Mouse (Mus musculus) lung, postnatal 36 days (tissue): ENCODE measurements at regions not wholly inside any gene's neighbourhood (a gene's known extent, or its start where the extent isn't known, plus 50 kb on each side); places are given as distances from the start of the nearest gene placed in this dataset.
"Not testable (repeated sequence)": the region's sequence is repeated elsewhere in the genome, so short reads cannot be mapped to it uniquely, and the experiment has no call there.

Source experiments
- DNase-seq: peaks from one replicate; pipeline ENCODE4 v3.0.0; 2022; ENCODE audit warnings: mixed read lengths

GRCm38 (mm10) chr7:39728930-39729329 lies 211.4 kb downstream of the Zfp619 start:
- no peak for DNase-seq

DNA sequence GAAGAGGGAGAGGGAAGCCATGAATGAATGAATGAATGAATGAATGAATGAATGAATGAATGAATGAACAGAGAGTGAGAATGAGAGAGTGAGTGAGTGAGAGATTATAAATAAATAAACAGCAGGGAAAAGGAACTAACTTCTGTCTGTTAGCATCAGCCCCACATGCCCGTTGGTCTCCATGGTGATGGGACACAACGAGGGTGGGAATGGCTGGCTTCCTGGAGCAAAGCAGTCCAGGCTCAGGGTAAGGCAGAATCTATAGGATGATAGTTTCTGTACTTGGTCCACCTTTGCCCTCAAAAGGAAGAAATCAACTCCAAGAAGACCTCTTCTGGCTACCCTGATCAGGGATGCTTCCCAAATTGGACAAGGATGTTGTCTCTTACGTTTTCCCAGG lies 212.2 kb downstream of the Zfp619 start:
- no peak for DNase-seq

GRCm38 (mm10) chr7:39732790-39733189 lies 215.2 kb downstream of the Zfp619 start:
- no peak for DNase-seq

GRCm38 (mm10) chr7:39748395-39748794 lies 230.8 kb downstream of the Zfp619 start:
- DNase-seq = not testable (repeated sequence)

DNA sequence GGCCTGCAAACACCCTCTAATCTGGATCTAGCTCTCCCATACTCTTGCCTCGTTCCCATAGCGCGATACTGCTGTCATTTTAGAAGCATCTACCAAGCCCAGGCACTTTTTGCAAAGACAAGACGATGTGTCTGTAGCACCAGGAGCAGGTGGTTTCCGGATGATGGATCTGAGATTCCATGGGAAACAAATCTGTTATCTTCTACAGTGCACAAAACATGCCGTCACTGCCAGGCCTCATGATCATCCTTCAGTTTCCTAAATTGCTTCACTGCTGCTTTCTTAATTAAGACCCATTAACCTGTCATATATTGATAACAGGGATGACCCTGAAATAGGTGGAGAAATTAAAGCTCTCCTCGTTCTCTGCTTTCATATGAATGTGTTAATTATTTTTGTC lies 232.9 kb downstream of the Zfp619 start:
- DNase-seq = no peak

GRCm38 (mm10) chr7:39764366-39764765 lies 246.8 kb downstream of the Zfp619 start:
- DNase-seq = no peak

DNA sequence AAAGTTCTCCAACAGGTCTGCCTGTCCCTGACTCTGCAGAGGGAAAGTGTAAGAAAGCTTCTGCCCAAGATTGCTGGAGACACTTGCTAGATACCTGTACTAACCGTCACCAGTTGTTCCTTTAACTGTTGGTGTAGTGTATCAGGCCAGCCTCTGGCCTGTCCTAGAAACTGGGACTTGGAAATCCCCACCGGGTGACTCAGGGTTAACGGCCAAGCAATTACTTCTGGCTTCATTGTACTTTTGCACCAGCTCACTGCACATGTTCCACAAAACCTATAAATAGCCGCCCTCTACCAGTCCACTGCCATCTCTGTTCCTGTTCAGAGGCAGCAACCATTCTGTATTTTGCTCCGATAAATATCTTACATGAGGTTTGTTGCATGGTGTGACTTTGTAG lies 247.5 kb downstream of the Zfp619 start:
- DNase-seq = no peak

DNA sequence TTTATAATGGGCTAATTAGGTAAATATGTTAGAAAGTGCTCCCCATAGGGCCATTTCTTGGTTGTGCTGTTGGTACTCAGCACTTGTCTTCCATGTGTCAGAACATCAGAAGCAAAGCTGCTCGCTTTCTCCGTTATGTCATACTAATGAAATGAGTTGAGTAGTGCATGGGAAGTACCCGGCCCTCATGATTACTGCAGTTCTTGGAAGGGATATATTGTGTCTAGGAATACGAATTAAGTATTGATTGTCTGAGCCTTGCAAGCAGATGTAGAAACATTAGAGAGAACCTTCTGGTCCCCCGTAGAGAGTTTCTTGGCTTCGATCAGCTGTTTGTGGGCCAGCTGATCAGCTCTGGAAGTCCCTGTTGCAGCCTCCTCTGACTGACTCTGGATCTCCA lies 255.7 kb downstream of the Zfp619 start:
- no peak for DNase-seq

DNA sequence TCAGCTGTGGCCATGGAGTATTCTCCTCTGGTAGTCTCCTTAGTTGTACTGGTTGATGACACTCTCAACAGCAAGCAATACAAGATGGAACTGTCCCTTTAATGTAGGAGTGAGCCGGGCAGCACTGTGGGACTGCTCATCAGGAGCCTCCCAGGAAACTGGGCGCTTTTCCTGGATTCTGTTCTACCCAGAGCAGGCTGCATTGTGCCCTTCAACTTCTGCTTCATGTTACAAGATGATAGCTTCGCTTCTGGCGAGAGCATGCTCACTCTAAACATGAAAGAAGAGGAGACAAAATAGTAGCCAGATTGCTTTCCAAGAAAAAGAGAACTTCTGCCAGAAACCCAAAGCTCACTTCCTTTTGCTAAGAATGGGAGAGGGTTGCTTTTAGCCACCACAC lies 271.8 kb downstream of the Zfp619 start:
- no peak for DNase-seq

DNA sequence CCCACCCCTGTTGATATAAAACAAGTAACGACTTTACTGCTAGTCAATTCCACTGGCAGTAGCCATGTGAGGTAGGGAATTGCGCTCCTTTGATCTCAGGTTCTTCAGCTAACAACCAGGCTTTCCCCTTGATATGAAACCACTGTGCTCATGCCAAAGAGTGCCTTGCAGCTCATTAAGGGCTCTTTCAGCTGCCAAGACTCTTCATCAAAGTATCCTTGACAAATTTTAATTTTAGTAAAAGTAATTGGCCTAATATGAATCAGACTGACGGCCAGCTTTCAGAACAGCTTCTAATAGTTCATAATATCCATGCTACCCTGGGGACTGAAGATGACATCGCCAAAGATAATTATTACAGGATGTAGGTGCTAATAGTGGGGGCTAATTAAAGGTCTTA lies 272.3 kb downstream of the Zfp619 start:
- DNase-seq = no peak

DNA sequence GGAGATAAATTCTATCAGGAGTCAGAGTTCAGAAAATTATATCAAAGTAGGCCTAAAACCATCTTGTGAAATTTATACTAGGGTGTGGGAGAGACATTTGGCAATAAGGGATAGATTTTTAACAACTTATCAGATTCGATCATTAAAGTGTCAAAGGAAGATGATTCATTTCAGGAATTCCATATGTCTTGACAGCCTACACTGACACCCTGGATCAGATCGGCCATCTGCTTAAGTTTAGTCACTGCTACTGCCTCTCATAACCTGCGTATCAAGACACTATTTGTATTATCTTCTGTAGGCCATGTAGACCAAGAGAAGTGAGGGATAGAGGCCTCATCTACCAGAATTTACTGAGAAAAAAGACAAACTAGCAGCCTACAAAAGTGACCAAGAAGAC lies 277.2 kb downstream of the Zfp619 start:
- no peak for DNase-seq

DNA sequence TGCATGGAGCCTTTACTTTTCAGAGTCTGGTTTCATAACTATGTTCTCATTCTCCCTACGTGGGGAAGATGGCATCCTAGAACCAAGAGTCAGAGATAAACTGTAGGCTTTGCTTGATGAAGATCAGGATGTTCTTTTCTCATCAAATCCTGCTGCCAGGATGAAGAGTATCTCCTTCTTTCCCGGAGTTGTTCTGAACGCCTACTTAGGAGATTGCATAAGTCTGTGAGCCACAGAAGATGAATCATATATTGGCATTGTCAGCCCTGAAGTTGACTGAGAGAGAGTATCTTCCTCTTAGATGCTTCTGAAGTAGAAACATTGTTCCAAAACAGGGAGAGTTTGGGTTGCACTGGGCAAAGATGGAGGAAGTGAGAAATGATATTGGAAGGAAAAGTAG lies 286.7 kb downstream of the Zfp619 start:
- no peak for DNase-seq

DNA sequence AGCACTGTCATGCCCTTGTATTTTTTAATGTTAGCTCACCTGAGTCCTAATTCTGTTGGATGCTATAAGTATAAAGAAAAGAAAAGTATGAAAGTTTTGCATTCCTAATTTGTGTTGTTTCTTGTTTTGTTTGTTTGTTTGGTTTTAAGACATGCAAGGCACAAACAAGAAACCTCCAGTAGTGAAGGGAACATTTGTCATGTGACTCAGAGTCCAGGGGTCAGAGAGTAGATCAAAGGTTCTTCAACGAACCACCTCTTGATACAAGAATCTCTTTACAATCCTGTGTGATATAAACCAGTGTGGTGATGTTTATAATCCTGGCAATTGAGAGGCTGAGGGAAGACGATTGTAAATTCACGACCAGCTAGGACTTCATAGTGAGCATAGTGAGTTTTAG lies 300.5 kb downstream of the Zfp619 start:
- DNase-seq = no peak

DNA sequence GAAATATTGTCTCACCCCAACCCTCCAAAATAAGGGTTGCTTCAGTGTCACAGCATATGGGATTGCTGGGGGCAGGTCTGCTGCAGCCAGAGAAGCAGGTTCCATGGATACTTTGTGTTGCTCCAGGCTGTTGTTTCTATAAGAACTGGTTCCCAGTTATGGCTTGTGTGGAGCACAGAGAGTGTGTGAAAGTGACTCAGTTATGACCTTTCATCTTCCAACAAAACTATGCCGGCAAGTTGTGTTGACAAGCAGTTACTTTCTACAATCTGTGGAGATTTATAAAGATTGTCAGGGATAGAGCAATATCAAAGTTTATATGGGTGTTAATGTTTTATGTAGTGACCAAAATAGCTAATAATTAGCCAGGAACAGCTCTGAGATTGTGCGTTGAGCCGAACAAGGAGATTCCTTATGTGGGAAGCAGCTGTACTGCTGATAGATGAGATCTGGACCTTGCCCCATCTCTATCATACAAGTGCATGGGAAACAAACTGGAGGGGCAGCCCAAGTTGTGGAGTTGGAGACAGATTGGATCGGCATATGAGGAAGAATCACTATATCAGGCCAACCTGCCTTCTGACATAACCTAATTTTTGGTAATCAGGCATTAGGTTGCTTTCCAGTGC lies 305.1 kb downstream of the Zfp619 start:
- no peak for DNase-seq

DNA sequence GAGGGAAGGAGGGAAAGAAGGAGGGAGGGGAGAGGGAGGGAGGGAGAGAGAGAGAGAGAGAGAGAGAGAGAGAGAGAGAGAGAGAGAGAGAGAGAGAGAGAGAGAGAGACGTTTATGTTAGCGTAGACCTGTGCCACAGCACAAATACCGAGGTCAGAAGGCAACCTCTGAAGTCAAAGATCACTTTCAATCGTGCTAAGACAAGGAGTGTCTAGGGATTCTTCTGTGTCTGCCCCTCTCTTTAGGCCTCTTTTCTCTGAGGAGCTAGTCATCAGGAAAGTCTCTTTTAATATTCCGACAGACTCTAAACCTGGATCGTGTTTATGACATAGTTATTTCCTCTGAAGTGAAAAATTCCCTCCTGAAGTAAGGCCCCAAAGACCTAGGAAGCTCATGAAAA lies 310.8 kb downstream of the Zfp619 start:
- no peak for DNase-seq

GRCm38 (mm10) chr7:39830831-39831230 lies 313.3 kb downstream of the Zfp619 start:
- no peak for DNase-seq

DNA sequence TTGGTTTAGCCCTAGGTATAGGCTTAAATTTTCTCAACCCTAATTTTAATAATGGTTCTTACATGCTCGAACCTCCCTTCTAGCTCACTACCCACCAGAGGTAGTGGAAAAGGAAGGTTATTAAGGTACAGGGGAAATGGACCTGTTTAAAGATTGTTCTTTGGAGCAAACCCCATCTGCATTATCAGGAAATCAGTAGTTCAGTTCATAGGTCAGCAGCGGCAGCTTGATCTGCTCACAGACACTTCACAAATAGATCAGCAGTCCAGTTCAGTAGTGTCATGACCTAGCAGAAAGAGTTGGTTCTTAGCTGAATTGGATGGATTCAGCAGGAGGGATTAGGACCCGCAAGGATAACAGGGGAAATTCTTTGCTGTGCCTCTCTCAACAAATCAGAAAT lies 324.4 kb downstream of the Zfp619 start:
- DNase-seq = peak; percentile 3

DNA sequence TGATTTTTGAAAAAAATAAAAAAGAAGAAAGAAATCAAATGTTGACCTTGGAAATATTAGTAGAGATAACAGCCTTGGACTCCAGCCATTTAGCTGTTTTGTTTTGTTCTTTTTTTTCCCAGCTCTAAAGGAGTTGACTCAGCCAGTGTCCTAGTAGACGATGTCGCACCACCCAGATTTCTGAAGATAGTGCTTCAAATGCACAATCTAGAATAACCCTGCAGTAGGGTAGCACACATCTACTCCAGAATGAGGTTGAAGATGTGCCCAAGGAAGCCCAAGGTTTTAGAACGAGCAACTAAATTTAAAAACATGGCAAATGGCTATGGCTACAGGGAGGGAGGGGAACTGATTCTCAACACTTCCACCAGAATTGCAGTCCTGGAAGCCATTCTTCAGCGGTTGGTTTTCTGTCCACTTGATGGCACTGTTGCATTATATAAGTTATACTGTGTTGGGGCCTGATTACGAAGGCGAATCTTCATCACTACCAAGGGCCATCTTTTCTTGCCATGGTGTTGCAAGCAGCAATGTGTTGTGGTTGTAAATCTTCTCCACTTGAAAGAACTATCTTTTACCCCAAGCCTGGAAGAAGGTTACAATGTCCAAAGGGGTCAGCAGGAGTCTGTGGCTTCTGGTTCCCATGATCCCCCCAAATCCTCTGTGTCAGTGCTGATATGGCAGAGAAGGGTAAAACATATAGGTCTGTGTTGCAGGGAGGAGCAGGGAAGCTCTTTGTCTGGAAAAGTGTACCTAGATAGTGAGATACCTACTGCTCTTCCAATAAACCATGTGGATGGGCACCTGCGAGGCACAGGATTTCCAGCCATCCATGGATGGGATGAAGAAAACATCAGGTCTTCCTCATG lies 330.6 kb downstream of the Zfp619 start:
- DNase-seq = peak; percentile 47

GRCm38 (mm10) chr7:39857301-39857700 lies 339.7 kb downstream of the Zfp619 start:
- no peak for DNase-seq

- DNase-seq = no peak
Measured at GRCm38 (mm10) chr7:39862835-39863234, 345.3 kb downstream of the Zfp619 start.

GRCm38 (mm10) chr7:39864130-39864529 lies 346.6 kb downstream of the Zfp619 start:
- no peak for DNase-seq

DNA sequence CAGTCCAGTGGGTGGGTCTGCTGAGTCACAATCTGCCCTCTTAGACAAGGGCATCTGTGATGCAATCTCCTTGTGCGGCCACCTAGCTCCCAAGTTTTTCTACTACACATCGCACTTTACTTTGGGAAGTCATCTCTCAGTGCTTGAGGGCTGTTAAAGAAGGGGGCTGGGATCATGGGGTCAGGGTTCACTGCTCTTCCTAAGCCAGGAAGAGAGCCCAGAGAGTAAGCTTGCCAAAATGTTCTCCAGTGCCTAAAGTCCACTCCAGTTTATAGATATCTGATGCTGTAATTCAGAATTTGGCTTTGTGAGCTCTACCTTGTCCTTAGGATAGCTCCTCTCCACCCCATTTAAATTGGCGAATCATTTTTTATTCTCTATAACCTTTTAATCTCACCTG lies 347.2 kb downstream of the Zfp619 start:
- no peak for DNase-seq

DNA sequence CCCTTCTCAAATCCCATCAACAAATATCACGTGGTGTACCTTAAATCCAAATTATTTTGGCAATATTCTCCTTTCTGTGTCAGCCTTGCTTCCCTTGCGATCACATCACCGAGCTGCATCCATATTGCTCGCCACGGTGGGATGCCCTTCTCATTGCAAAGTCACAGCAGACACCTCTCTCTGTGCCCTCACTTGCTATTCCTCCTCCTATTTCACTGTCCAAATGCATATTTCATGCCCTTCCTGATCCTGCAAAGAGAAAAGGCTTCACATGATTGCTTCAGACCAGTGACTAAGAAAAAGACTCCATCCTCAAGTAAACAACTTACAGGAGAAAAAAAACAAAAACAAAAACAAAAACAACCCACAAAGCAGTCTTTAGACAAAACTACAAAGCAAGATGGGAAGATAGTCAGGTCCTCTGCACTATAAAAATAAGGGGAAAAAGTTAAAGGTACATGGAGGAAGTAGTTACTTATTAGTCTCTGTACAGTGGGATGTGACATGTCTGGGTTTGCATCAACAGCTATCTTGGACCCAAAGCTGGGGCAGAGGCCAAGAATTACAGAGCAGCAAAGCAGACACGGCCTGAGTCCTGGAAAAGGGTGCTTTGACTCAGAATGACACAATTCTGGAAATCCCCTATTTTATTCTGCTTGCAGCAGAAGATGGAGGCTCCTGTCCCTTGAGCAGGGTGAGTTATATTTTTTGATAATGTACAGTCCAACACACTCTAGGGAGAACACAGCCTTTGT lies 349.3 kb downstream of the Zfp619 start:
- no peak for DNase-seq

DNA sequence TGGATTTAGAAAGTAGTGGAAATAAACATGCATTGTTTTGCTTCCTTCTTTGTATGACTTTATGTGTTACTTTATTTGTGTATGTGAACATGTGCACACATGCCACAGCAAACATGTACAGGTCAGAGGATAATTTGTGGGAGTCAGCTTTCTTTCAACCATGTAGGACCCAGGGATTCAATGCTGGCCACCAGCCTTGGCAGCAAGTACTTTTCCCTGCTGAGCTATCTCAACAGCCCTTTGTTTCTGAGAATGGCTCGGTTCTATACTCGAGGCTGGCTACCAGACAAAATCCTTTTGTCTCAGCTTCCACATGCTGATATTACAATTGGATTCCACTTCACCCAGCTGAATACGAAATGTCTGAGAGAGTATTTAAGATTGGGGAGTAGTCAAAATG lies 349.9 kb downstream of the Zfp619 start:
- DNase-seq = no peak
